Mouse (Mus musculus): ENCODE results near the gene Mlf1. TPM values are rescaled to one million over a fixed set of nuclear protein-coding genes. Genes with fewer than 3 reads are reported as not detected.

Mlf1 gene
- total RNA-seq, 2 experiments from 2014 or later: 2.6 to 4.7 TPM

- no peak for DNase-seq (ENCODE audit: low spot score in 2 of 2)
Measured at GRCm38 (mm10) chr3:67434011-67434410, 60.1 kb downstream of the Mlf1 start.

GRCm38 (mm10) chr3:67447143-67447542 is 73.2 kb downstream of the Mlf1 start:
- no peak for DNase-seq (ENCODE audit: low spot score in 2 of 2)

Other genes with a start within 250 kb of the Mlf1 start
- not detected for gene Gm17402, start 1.1 kb downstream of the Mlf1 start, total RNA-seq (2021)
- 10 to 100 TPM; 49.9 to 51.4 TPM for gene Gfm1, start 56.0 kb downstream of the Mlf1 start, total RNA-seq (2021)
- 10 to 100 TPM; 72.8 to 77.9 TPM for gene Lxn, start 89.8 kb downstream of the Mlf1 start, total RNA-seq (2021)
- gene Rarres1, start 141.4 kb downstream of the Mlf1 start, total RNA-seq (2021): 1 to 10 TPM; 2.2 to 3.3 TPM
- gene Mfsd1, start 208.6 kb downstream of the Mlf1 start, total RNA-seq (2021): 10 to 100 TPM; 47.7 to 51.1 TPM